Mouse (Mus musculus) 3T3-L1 (cell line): Measurements from ENCODE around the gene Osbp2.
A peak's percentile ranks its signal among the peaks of the same experiment; 100 is the strongest.

ENCODE experiments used
- DNase-seq: peaks from one replicate; pipeline ENCODE4 v3.0.0-alpha.2; 2015; ENCODE audit warnings: low read depth, low spot score

Gene Osbp2

DNA sequence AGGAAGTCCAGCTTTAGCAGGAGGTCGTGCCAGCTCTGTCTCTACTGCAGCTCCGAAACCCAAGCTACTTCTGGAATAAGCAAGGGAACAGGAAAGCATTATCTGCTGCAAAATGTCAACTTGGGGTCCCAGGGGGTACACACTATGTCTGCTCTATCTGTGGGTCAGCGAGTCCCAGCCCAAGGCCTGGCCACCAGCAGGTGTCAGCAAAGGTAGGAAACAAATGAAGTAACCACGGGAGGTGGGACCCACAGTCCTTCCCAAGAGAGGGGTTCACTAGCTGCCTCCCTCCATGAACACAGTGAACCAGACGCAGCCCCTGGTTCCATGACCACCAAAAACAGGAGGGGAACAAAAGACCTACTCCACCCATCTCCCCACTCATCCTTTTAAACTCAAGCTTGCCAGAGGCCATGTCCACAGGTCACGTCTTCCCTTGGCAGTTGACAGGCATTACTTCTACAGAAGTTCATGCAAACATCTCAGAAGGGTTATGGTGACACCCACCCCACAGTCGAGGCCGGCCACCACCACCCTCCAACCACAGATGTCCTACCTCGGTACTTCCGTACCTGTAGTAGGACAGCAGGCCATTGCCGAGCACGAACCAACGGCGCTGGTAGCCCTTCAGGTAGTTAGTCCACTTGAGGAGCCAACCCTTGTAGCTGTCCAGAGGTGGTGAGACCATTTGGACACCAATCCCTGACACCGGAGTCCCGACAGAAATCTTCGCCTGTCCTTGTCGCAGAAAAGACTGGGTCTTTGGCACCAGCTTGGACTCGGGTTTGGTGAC, 846 bp downstream of the Osbp2 start:
- no peak for DNase-seq

- DNase-seq, result peak; percentile 44
These were observed 3.3 kb downstream of the Osbp2 start for GRCm38 (mm10) chr11:3860361-3860760.

DNA sequence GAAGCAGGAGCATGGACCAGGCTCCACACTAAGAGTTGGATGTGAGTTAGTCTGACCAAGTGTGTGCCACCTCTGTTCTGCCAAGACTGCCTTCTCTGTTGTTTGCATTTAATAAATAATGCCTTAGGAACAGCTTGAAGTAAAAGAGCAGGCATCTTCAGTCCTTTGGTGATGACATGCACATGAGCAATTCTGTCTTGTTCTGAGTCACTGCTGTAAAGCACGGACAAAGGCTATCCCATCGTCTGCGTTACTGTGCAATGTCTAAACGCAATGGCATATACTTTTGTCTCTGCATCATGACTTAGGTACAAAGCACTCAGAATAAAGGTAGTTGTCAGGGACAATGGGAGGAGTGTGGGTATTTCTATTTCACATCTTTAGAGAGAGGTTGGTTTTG, 3.9 kb downstream of the Osbp2 start:
- DNase-seq, result peak; percentile 56

DNA sequence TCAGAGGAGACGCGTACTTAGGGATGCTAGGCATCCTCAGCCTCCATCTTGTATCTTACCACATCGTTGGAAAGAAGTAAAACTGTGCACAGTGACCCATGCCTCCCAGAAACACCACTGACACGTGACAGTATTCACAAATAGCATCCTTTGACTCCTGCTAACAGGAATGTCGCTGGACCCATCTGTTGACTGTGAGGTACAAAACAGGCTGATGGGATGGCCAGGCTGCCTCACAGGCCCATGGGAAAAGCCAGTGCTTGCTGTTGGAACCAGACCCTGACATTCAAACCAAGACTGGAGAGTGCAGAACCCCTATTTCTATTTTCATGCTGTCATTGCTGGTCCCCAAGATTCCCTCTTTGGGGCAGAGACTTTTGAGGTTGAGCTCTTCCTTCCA, 5.8 kb downstream of the Osbp2 start:
- DNase-seq, result no peak

DNA sequence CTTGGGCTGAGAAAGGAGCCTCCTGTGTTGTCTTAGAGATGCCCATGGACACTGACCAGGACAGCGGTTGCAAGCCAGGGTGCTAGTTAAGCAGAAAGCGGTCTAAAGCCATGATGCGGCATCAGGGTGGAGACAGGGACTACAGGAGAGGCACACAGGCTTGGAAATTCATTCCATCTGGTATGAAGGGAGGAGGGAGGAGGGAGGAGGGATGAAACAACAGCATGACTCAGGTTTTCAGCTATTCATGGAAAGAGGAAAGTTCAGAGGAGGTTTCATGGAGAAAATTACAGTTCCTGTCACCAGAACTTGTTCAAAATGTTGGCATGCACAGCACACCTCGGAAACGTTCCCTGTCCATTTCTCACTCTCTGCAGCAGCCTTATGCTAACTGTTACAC, 7.9 kb downstream of the Osbp2 start:
- peak; percentile 63 for DNase-seq

DNA sequence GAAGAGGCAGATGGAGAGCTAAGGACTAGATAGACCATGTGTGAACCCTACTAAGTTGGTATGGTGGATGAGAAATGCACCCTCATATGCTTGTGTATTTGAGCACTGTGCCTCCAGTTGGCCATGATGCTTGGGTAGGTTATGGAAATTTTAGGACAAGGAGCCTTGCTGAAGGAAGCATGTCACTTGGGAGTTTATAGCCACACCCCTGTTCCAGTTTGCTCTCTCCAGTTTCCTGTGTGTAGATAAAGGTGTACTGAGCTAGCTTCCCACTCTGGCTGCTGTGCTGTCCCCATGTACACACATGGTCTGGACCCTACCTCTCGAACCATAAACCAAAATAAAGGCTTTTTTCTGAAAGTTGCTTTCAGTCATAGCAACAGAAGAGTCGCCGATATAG, 9.5 kb downstream of the Osbp2 start:
- DNase-seq, result no peak

- DNase-seq, result peak; percentile 86
These were observed 10.1 kb downstream of the Osbp2 start for GRCm38 (mm10) chr11:3853481-3854034.

DNA sequence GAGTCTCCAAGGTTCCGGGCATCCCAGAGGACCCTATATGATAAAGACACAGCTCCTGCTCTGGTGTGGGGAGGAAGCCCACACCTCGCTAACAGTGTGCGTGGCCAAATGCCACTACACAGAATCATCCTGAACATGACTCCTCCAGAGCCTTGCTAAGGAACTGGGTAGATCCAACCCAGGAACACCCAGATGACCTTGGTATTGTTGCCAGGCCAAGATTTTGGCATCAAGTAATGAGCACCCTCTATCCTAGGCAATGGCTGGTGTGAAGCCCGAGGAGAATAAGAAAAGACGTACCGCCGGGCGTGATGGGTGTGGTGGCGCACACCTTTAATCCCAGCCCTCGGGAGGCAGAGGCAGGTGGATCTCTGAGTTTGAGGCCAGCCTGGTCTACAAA, 10.7 kb downstream of the Osbp2 start:
- peak; percentile 12 for DNase-seq

DNA sequence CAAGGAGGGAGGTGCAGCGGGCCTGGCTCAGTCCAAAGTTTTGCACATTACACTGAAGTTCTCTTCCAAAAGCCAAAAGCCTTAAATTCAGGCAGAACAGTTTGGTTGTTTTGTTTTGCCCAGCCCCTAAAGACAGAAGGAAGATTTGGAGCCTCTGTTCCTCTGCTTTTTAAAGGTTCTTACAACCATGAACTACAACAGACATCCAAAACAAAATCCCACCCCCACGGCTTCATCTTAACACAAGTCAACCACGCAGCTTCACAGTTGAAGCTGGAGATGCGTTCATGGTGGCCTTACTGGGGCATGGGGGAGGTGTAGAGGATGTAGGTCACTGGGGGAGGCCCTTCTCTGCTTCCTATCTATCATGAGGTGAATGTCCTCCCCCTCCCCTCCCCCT, 11.8 kb downstream of the Osbp2 start:
- no peak for DNase-seq

- DNase-seq, result no peak
These were observed 12.9 kb downstream of the Osbp2 start for GRCm38 (mm10) chr11:3850746-3851277.

- no peak for DNase-seq
These were observed 13.4 kb downstream of the Osbp2 start for GRCm38 (mm10) chr11:3850315-3850614.

DNA sequence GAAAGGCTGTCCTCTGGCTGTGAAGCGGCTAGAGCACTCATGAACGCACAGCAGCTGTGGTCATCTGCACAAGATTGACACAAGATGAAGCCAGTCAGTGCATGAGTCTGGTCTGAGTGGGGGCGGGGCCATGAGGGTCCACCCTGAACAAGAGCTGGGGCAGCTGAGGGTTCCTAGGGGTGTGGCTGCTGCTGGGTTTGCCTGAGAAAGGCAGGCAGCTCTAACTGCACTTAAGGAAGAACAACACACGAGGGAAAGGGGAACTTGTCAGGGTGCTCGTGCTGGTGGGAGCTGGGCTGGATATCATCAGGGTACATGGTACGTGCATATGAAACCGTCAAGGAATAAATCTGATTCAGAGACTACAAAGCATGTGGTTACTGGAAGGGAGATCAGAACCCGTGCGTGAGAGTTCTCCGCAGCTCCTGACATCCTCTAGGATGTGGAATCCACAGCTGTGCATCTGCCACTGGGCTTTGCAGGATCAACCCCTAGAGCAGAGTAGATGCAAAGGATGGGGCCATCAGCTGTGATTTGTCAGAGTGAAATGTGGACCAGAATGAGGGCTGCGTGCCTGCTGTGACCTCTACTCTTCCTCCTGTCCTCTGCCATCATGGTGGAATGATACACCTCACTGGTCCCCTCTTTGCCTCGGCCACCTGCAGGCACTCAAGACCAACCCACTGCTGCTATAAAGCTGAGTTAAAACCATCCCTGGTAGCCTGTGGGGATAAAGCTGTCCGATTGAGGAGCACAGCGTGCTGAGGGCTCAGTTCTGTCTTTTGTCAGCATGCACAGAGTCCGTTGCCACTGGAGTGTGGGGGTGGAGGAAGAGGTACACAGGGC, 14.0 kb downstream of the Osbp2 start:
- DNase-seq, result no peak

GRCm38 (mm10) chr11:3846351-3846750, 17.4 kb downstream of the Osbp2 start:
- DNase-seq, result no peak

GRCm38 (mm10) chr11:3843943-3844734, 19.6 kb downstream of the Osbp2 start:
- DNase-seq, result no peak

DNA sequence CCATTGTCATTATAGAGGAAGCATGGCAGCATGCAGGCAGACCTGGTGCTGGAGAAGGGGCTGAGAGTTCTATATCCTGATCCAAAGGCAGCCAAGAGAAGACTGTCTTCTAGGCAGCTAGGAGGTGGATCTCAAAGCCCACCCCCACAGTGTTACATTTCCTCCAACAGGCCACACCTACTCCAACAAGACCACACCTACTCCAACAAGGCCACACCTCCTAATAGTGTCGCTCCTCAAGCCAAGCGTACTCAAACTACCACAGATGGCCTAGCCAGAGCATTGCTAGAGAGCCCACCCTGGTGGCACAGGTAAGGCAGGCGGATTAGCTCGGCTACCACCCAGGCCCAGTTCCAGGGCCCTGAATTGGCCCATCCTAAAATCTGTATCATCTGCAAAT, 28.4 kb downstream of the Osbp2 start:
- DNase-seq, result no peak

DNA sequence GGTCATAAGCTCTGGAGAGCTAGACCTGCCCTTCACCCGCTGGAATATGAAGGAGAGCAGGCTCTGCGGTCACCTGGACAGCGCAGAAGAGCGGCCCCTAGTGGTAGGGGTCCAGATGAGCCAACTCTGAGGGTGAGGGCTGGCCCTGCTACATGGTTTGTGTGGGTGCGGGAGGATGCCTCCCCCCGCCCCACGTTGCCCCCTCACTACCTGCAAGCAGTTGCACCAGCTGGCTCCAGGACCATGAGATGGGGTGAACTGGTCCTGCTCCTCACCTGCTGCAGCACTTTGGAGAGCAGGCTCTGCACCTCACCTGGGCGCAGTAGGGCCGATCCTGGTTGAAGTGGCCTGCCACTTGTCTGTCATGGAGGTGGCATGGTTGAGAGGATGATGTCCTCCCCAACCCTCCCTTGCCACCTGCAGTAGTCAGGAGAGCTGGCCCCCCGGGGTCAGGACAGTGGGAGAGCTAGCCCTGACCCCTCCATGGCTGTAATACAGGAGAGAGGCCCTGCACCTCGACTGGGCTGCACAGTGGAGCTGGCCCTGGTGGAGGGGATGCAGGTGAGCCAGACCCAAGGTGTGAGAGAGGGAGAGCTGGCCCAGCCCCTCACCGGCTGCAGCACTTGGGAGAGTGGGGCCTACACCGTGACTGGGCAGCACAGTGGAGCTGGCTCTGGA, 29.1 kb downstream of the Osbp2 start:
- DNase-seq, result no peak

GRCm38 (mm10) chr11:3833544-3834420, 29.9 kb downstream of the Osbp2 start:
- no peak for DNase-seq

GRCm38 (mm10) chr11:3832193-3832901, 31.4 kb downstream of the Osbp2 start:
- peak; percentile 91 for DNase-seq

- no peak for DNase-seq
These were observed 34.0 kb downstream of the Osbp2 start for GRCm38 (mm10) chr11:3829736-3830135.
